Mouse (Mus musculus): ENCODE measurements around the gene Plce1. TPM values are rescaled to one million over a fixed set of nuclear protein-coding genes. Genes with fewer than 3 reads are reported as not detected.

Plce1 gene
- total RNA-seq, 2 experiments from 2014 or later = 4.5 to 6.0 TPM

- peak; percentile 94 for DNase-seq (ENCODE audit: low spot score)
Observed at GRCm38 (mm10) chr19:38818766-38819426, 338.0 kb downstream of the Plce1 start, which contains the start of gene Noc3l. Gene Noc3l (minus strand): TSS chr19:38819237.

- no peak for DNase-seq (ENCODE audit: low spot score)
Observed at GRCm38 (mm10) chr19:38819427-38819802, 338.5 kb downstream of the Plce1 start.

- DNase-seq (ENCODE audit: low spot score) = peak; percentile 12
Observed at GRCm38 (mm10) chr19:38820186-38820804, 339.4 kb downstream of the Plce1 start.

- DNase-seq (ENCODE audit: low spot score) = no peak
Observed at GRCm38 (mm10) chr19:38833224-38833623, 352.3 kb downstream of the Plce1 start.

Other genes with a start within 250 kb of the Plce1 start
- 1 to 10 TPM; 4.3 to 6.8 TPM for gene Lgi1, start 216.6 kb upstream of the Plce1 start, total RNA-seq (2021)
- gene Slc35g1, start 85.1 kb upstream of the Plce1 start, total RNA-seq (2021) = 1 to 10 TPM; 1.7 to 2.0 TPM